Mouse (Mus musculus): Measurements from ENCODE around the gene Ppard. TPM values are rescaled to one million over a fixed set of nuclear protein-coding genes. Genes with fewer than 3 reads are reported as not detected.

Ppard gene
- total and polyA plus RNA-seq, 2 experiments from 2014 or later: 1.4 to 23.1 TPM

DNA sequence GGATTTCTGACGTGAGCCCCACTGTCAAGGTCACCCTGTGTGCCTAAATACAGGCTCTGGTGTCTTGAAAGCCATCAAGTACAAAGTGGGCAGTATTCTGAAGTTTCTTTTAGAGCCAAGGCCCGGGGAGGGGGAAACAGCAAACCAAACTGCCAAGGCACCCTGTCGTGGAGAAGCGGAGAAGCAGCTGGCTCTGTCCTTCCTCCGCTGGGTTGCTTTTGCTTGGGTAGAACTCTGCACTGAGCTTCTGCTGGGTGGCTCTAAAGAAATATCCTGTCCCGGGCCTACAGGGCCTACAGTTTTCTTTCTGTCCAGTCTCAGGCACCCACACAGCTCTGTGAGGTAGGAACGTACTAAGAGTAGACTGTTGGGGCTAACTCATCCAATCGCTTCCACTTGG lies 25.4 kb upstream of the Ppard start:
- Histone ChIP-seq H3K36me3 (replicated peaks; ENCODE audit: control insufficient read depth, insufficient read depth, low read length) (peaks cover 11% of the 10 kb centered on the region; the same call in 1 of the 2 replicates), H3K27ac (ENCODE audit: low read depth) (peak overlapping the region; percentile 81), H3K4me1 (ENCODE audit: control insufficient read depth, insufficient read depth) (peaks cover 8% of the 10 kb centered on the region; the same call in 1 of the 2 replicates), H3K27me3 (ENCODE audit: control insufficient read depth, insufficient read depth, low read length) (no peaks in the 10 kb centered on the region), H3K9ac (replicated peaks; ENCODE audit: low read depth, low read length) (peak overlapping the region; percentile 53; the same call in 1 of the 2 replicates), H3K4me3 (ENCODE audit: low read depth, low read length) (no peak overlapping the region; the same call in 1 of the 2 replicates), H3K9me3 (replicated peaks; ENCODE audit: control insufficient read depth, low read length) (no peaks in the 10 kb centered on the region), H3K4me2 (ENCODE audit: low read depth, low read length) (peak overlapping the region; percentile 64; the same call in 1 of the 2 replicates)
- DNase-seq (ENCODE audit: low spot score) (no peak), ATAC-seq (ENCODE audit: insufficient read depth, low read depth) (no peak; the same call in 1 of the 2 replicates)
- WGBS: 59% methylated on average over 8 of the region's 8 CpGs
- TF ChIP-seq EP300 (IDR thresholded peaks at IDR 0.05; ENCODE audit: low read depth): no peak
- TF ChIP-seq CTCF (IDR thresholded peaks at IDR 0.05; ENCODE audit: low read depth): no peak

GRCm38 (mm10) chr17:28207591-28208313 lies 24.7 kb upstream of the Ppard start, which contains the start of gene Def6:
Gene Def6, plus strand, starts transcription at chr17:28207778.
- peak within 1 kb of the TSS; percentile 64 for H3K4me2 ChIP-seq (ENCODE audit: low read depth, low read length)
- H3K9me3 ChIP-seq (replicated peaks; ENCODE audit: control insufficient read depth, low read length): no peaks in the 10 kb centered on the region
- peak within 1 kb of the TSS; percentile 53; the same call in 1 of the 2 replicates for H3K9ac ChIP-seq (replicated peaks; ENCODE audit: low read depth, low read length)
- H3K27ac ChIP-seq (ENCODE audit: low read depth): peak within 1 kb of the TSS; percentile 81
- DNase-seq (ENCODE audit: low spot score) (peak; percentile 81), ATAC-seq (ENCODE audit: insufficient read depth, low read depth) (peak; percentile 82)
- H3K36me3 ChIP-seq (replicated peaks; ENCODE audit: control insufficient read depth, insufficient read depth, low read length): peaks cover 5% of the 10 kb centered on the region; the same call in 1 of the 2 replicates
- peak within 1 kb of the TSS; percentile 37 for H3K4me3 ChIP-seq (ENCODE audit: low read depth, low read length)
- TF ChIP-seq CTCF (IDR thresholded peaks at IDR 0.05; ENCODE audit: low read depth) (peak; percentile 56), EP300 (IDR thresholded peaks at IDR 0.05; ENCODE audit: low read depth) (no peak)
- WGBS: 15% methylated on average over 26 of the region's 26 CpGs
- peaks cover 8% of the 10 kb centered on the region; the same call in 1 of the 2 replicates for H3K4me1 ChIP-seq (ENCODE audit: control insufficient read depth, insufficient read depth)
- no peaks in the 10 kb centered on the region for H3K27me3 ChIP-seq (ENCODE audit: control insufficient read depth, insufficient read depth, low read length)

- Histone ChIP-seq H3K27me3 (ENCODE audit: control insufficient read depth, insufficient read depth, low read length) (no peaks in the 10 kb centered on the region), H3K9me3 (replicated peaks; ENCODE audit: control insufficient read depth, low read length) (no peaks in the 10 kb centered on the region), H3K4me3 (ENCODE audit: low read depth, low read length) (peak overlapping the region; percentile 37), H3K9ac (replicated peaks; ENCODE audit: low read depth, low read length) (peak overlapping the region; percentile 53; the same call in 1 of the 2 replicates), H3K36me3 (replicated peaks; ENCODE audit: control insufficient read depth, insufficient read depth, low read length) (peaks cover under 1% of the 10 kb centered on the region; the same call in 1 of the 2 replicates), H3K27ac (ENCODE audit: low read depth) (peak overlapping the region; percentile 81; the same call in 1 of the 2 replicates), H3K4me1 (ENCODE audit: control insufficient read depth, insufficient read depth) (peaks cover 8% of the 10 kb centered on the region; the same call in 1 of the 2 replicates), H3K4me2 (ENCODE audit: low read depth, low read length) (peak overlapping the region; percentile 64)
- ATAC-seq (ENCODE audit: insufficient read depth, low read depth) (no peak), DNase-seq (ENCODE audit: low spot score) (no peak)
- 80% methylated on average over 8 of the region's 8 CpGs for WGBS
- TF ChIP-seq EP300 (IDR thresholded peaks at IDR 0.05; ENCODE audit: low read depth) (no peak), CTCF (IDR thresholded peaks at IDR 0.05; ENCODE audit: low read depth) (no peak)
Observed at GRCm38 (mm10) chr17:28208314-28208612, 24.2 kb upstream of the Ppard start.

DNA sequence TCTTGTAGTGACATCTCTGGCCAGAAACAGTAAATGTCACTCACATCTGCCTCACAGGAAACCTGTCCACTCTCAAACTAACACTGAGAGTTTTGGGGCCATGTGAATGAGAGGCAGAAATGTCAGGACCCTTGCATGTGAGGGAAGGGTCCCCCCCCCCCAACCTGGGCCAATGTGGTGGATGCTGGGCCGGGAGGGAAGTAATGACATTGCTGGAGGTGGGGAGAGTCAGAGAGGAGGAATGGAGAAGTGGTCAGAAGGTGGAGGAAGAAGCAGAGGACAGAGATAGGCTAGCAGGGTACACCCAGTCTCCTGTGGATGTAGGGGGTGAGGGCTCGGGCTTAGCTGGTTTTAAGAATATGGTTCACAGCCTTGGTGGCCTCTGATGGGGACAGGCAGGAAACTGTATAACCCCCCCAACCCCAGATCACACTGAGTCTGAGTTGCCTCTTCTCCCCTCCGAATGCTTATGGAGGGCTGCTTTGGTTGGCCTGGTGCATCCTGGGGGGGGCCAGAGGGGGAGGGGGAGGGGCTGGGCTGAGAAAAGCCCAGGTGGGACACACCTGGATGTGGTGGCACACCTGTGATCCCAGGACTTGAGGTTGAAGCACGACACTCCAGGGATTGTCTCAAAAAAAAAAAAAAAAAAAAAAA lies 22.9 kb upstream of the Ppard start:
- H3K9ac ChIP-seq (replicated peaks; ENCODE audit: low read depth, low read length): no peak overlapping the region
- DNase-seq (ENCODE audit: low spot score): no peak
- H3K27me3 ChIP-seq (ENCODE audit: control insufficient read depth, insufficient read depth, low read length): no peaks in the 10 kb centered on the region
- 65% methylated on average over 4 of the region's 4 CpGs for WGBS
- TF ChIP-seq EP300 (IDR thresholded peaks at IDR 0.05; ENCODE audit: low read depth): no peak
- peaks cover 8% of the 10 kb centered on the region; the same call in 1 of the 2 replicates for H3K4me1 ChIP-seq (ENCODE audit: control insufficient read depth, insufficient read depth)
- no peak for ATAC-seq (ENCODE audit: insufficient read depth, low read depth)
- H3K4me2 ChIP-seq (ENCODE audit: low read depth, low read length): peak overlapping the region; percentile 64; the same call in 1 of the 2 replicates
- peak overlapping the region; percentile 37; the same call in 1 of the 2 replicates for H3K4me3 ChIP-seq (ENCODE audit: low read depth, low read length)
- no peak overlapping the region for H3K27ac ChIP-seq (ENCODE audit: low read depth)
- no peaks in the 10 kb centered on the region for H3K9me3 ChIP-seq (replicated peaks; ENCODE audit: control insufficient read depth, low read length)
- H3K36me3 ChIP-seq (replicated peaks; ENCODE audit: control insufficient read depth, insufficient read depth, low read length): no peaks in the 10 kb centered on the region

GRCm38 (mm10) chr17:28211921-28212341 lies 20.6 kb upstream of the Ppard start:
- Histone ChIP-seq H3K4me2 (ENCODE audit: low read depth, low read length) (no peak overlapping the region), H3K4me3 (ENCODE audit: low read depth, low read length) (no peak overlapping the region), H3K27ac (ENCODE audit: low read depth) (no peak overlapping the region), H3K27me3 (ENCODE audit: control insufficient read depth, insufficient read depth, low read length) (no peaks in the 10 kb centered on the region), H3K9me3 (replicated peaks; ENCODE audit: control insufficient read depth, low read length) (no peaks in the 10 kb centered on the region), H3K4me1 (ENCODE audit: control insufficient read depth, insufficient read depth) (peaks cover 8% of the 10 kb centered on the region; the same call in 1 of the 2 replicates), H3K36me3 (replicated peaks; ENCODE audit: control insufficient read depth, insufficient read depth, low read length) (no peaks in the 10 kb centered on the region), H3K9ac (replicated peaks; ENCODE audit: low read depth, low read length) (no peak overlapping the region)
- DNase-seq (ENCODE audit: low spot score) (no peak), ATAC-seq (ENCODE audit: insufficient read depth, low read depth) (no peak)
- WGBS: 66% methylated on average over 6 of the region's 6 CpGs
- TF ChIP-seq EP300 (IDR thresholded peaks at IDR 0.05; ENCODE audit: low read depth) (no peak), CTCF (IDR thresholded peaks at IDR 0.05; ENCODE audit: low read depth) (no peak)
